Mouse (Mus musculus): ENCODE results near the gene Riok1.

GRCm38 (mm10) chr13:38074404-38074803 is 37.6 kb downstream of the Riok1 start:
- TF ChIP-seq CTCF (IDR thresholded peaks at IDR 0.05; ENCODE audit: borderline replicate concordance, insufficient read depth, low read depth, low read length) = no peak
- no peak for TF ChIP-seq POLR2A (IDR thresholded peaks at IDR 0.05; ENCODE audit: borderline replicate concordance, insufficient read depth, low read length)

Measured in cerebellum, adult 2 months (tissue).